Mouse (Mus musculus) layer of hippocampus, adult 9-10 months (tissue): Measurements from ENCODE around the gene Jmjd1c.

Experiments
- DNase-seq: peaks from one replicate; pipeline ENCODE4 v3.0.0; 2022; ENCODE audit warnings: low spot score

Jmjd1c gene

DNA sequence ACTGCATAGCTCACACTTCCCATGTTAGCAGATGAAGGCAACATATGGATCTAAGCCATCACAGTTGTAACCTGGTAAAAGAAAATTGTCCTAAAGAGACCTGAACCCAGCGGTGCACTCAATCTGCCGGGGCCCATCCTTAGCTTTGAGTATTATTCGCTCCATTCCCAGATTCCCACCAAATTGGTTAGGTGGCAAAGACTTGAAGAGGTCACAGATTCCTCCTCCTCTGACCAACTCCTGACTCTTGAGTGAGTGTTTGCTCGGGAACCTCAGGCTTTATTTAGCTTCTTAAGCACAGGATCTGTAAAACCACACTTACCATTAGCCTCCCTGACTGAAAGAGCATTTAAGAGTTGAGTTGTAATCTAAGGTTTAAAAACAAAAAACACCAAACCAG lies 23.3 kb upstream of the Jmjd1c start:
- DNase-seq, result no peak

- DNase-seq, result no peak
These were observed 22.3 kb upstream of the Jmjd1c start for GRCm38 (mm10) chr10:67073577-67073976.

DNA sequence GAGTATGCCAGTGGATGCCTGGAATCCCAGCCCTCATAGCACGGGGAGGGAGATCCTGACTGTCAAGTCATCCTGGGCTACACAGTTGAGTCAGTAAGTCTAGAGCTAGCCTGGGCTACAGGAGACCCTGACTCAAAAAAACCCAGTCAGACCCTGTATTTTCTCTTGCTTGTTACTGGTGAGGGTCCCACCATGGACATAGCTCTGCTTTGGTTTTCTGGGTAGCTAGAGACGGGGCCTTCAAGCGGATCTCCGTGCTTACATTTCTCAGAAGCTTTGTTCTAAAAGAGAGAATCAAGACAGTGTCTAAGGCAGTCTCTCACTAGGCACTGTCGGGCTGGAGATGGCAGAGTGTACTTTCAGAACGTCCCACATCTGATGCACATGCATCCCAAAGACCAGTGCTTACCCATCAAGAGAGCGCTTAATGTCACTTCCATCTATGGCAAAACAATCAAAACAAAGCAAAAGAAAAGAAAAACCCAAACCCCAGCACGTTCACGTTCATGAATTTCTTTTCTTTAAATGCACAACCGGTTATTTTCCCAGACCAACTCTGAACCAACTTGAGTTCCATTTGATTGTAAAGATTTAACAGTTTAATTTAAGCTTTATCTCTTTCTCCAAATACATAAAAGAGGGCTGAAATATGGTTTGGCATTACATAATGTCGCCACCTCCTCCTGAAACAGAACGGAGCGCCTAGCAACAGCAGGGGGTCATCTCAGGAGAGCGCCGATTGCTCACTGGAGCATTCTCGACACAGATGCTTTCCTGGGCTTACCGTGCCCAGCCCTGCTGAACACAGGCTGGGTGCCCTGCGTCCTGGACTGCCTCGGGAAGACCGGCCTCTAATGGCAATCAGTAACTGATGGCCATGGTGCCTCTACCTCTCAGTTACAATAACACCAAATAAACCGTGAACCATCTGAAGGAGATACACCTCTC lies 19.7 kb upstream of the Jmjd1c start:
- no peak for DNase-seq

GRCm38 (mm10) chr10:67079030-67079429 lies 16.9 kb upstream of the Jmjd1c start:
- DNase-seq, result no peak

DNA sequence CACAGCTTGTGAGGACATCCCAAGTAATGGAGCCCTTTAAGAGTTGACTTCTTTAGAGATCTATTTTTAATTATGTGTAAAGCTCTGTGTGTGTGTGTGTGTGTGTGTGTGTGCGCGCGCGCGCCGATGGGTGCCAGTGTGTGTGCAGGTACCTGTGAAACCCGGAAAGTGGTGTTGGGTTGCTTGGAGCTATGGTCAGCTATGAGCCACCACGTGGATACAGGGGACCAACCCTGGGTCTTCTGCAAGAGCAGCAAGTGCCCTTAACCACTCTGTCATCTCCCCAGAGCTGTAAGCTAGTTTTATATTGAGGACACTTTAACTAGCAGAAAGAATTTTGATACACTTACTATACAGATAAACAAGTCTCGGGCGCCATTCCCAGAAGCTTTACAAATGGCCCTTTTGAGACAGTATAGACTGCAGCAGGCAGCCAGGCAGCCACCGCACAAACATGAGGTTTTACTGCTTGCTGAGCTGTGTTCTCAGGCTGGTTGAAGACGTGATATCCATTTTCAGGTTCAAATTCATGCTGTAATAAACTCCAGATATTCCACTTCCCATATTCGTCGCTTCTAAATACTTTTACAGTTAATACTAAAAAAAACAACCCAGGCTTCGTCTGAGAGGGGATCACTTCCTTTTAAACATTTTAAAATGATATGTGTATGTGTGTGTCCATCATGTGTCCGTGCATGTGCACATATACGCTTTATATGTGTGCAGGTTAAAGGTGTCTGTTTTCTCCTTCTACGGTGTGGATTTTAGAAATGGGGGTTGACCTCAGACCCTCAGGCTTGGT lies 14.5 kb upstream of the Jmjd1c start:
- DNase-seq, result no peak

GRCm38 (mm10) chr10:67082531-67082930 lies 13.4 kb upstream of the Jmjd1c start:
- DNase-seq, result no peak

DNA sequence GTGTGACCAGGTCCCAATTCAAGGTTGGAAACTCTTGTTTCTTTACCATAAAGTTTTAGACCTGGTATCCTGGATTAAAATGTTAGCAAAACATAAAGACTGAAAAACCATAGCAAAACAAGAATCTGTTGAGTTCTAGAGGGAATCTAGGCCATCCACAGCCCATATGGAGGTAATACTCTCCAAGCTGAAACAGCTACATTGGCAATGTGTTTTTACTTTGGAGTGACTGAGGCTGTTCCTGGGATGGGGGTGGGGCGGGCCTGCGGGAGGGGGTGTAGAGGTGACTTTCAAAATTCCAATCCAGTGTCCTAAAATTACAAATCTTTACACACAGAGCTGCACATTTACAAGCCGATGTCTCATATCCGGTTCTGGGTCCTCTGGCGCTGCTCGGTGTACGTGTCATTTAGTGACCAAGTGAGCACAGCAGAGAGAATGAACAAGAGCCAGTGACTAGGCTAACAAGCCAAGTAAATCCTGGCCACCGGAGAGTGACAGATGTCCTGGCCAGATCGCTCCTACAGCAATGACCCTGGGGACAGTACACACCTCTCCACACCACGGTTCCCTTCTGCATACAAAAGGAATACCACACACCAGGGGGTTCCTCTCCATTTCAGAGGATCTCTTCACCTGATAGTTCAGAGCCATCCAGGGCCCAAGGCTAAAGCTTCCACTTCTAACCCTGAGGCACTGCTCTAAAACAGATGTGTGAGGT lies 12.3 kb upstream of the Jmjd1c start:
- no peak for DNase-seq

- no peak for DNase-seq
These were observed 10.8 kb upstream of the Jmjd1c start for GRCm38 (mm10) chr10:67085124-67085523.

DNA sequence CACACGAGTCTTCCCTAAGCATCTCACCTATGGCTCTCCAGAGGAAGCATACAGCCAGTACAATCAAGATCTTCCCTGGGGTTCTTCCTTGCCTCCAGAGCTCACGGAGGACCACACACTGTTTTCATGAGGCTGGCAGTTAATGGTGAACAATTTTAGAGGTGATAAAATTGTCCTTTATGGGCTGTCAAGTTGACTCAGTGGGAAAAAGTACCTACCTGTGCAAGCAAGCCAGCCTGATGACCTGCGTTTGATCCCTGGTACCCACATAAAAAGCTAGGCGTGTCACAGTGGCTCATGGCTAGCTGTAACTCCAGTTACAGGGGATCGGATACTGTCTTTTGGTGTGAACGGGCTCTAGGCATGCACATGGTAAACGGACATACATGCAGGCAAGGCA lies 10.0 kb upstream of the Jmjd1c start:
- no peak for DNase-seq

DNA sequence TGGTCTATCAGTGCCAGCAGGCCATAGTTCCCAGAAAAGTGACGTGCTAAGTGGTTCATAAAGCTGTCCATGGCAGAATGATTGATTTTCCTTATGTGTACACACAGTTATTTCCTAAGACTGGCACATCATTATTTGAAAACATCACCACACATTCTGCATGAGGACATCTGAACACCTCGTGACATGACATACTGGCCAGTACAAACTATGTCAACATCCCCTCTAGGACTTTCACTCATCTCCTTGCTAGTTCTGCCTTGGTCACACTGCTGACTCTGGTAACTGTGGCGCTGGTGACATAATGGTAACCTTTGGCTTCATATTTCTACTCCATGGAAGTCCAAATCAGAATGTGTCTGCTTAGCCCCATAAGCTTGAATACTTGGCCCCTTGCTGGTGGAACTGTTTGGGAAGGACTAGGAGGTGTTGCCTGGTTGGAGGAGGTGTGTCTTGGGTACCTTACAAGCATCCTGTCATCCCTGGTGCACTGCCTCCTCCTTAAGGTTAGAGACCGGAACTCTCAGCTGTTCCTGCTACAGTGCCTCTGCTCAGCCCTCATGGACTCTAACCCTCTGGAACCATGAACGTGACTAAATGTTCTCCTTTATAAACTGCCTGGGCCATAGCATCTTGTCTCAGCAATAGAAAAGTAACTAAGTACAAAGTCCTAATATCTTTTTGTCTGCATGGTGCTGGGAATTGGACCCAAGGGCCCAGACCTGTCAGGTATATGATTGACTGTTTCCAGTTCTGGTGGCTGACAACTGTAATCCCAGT lies 8.3 kb upstream of the Jmjd1c start:
- no peak for DNase-seq

DNA sequence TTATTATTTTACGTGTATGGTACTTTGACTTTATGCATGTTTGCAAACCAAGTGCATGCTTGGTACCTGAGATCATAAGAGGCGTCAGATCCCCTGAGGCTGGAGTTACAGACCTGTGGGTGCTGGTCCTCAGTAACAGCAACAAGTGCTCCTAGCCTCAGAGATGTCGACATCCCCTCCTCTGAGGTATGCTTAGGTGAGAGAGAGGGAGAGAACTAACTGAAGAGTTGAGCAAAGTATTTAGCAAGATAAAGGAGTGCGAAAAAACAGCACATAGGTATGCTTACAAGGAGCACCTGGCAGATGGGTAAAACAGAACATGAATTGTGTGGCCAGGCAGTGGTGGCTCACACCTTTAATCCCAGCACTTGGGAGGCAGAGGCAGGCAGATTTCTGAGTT lies 5.3 kb upstream of the Jmjd1c start:
- DNase-seq, result no peak

GRCm38 (mm10) chr10:67094922-67095321 lies 1.0 kb upstream of the Jmjd1c start:
- no peak for DNase-seq

DNA sequence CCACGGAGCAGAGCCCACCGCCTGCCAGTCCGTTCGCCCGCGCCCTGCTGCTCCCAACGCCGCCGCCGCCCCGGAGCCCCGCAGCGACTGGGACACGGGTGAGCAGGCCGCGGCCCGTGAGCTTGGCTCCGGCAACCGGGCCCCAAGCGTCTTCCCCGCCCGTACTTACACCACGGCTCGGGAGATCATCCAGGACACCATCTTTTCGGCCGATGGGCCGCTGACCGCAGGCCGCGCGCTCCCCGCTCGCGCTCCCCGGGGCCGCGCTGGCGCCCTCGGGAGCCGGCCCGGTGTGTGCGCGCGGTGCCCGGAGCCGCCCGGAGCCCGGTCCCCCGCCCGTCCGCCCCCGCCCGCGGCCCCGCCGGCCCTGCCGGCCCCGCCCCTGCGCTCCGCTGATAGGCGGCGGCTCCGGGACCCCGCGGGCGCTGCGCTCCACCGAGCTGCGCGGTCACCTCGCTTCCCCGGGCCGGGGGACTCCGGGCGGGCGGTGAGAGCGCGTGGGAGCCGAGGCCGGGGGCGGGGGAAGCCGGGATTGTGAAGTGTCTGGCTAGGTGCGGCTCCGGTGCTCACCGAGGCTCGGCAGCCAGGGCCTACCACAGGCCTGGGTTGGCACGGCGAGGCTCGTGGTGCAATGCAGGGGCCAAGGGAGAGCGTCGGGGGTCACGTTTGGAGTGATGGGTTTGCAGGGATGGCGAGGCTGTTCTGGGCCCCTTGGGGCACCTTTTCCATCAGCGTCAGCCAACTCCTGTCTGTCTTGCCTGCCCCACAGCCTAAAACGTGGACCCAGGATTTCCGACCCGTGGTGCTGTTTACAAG lies 904 bp downstream of the Jmjd1c start, which contains the start of gene Reep3:
Gene Reep3 (minus strand): TSS at position 325 of the 816 bp plus-strand sequence.
- DNase-seq, result no peak

DNA sequence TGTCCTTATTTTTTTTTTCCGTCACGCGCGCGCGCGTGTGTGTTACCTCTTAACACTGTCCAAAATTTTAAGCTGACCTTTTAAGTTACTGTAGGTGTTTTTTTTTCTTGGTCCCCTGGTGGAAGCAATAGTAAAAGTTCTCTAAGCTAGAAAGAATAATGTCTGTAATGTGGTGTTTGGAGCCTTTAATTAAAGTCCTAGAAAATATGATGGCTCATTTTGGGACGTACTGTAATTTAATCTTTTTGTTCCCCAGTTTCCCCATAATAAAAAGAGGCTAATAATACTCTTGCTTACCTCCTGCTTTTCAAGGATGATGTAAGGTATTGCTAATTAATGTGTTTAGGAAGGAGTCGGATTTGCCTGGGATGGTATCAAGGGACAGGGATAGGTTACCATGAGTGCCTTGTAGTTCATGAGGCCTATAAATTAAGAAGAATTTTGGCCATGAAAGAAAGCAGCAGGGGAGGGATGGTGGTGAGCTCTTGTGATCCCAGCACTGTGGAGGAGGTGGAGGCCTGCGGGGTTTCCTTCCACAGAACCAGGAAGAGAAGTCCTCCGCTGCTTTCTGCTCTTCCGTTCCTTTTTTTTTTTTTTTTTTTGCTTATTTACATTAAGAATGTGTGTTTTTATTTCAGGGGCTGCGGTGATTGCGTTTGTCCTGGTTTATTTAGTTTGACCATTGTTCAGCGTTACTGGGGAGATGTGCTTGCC lies 1.7 kb downstream of the Jmjd1c start:
- no peak for DNase-seq

GRCm38 (mm10) chr10:67098408-67099050 lies 2.6 kb downstream of the Jmjd1c start:
- no peak for DNase-seq

DNA sequence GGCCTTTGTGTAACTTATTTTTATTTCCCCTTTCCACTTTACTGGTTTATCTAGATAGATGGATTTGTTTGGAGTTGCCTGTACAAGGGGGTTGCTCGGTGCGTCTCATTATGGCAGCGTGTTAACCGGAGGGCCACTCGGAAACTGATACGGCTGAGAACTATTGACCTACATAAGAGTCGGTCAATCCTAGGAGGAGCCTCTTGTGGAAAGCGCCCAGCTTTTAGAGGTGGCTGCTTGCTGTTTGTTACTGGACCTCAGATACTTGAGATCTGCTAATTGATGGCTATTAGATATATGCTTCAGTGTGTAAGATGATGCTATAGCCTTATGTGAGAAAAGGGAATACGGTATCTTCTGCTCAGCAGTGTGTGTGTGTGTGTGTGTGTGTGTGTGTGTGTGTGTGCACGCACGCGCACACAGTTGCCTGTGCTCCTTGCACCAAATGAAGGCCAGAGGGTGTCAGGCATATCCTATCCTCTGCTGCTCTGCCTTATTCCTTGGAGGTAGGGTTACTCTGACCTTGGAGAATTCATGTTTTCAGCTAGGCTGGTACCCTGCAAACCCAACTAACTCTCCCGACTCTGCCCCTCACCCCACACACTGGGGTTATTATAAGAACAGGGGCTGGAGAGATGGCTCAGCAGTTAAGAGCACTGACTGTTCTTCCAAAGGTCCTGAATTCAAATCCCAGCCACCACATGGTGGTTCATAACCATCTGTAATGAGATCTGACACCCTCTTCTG lies 3.4 kb downstream of the Jmjd1c start:
- no peak for DNase-seq

- no peak for DNase-seq
These were observed 4.2 kb downstream of the Jmjd1c start for GRCm38 (mm10) chr10:67100011-67100661.

DNA sequence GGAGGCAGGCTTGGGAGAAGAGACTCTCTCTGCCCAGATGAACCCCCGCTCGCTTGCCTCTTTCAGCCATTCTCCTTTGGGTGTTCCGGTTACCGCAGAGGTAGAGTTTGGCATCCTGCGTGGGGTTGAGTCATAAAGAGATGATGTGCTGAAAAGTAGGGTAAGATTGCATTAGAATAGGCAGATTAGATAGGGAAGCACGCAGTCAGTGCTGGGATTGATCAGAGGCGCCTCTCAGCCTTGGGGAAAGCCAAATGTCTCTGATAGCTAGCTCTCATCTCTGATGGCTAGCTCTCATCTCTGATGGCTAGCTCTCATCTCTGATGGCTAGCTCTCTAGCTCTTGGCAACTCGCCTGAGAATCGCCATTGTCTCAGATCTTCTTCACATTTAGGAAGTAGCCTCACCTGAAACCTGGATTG lies 4.9 kb downstream of the Jmjd1c start:
- no peak for DNase-seq
